Mouse (Mus musculus) stomach, embryonic 16.5 days (tissue): ENCODE data around the gene Stk16. TPM values are rescaled to one million over a fixed set of nuclear protein-coding genes. Genes with fewer than 3 reads are reported as not detected.

Source experiments
- ATAC-seq: fragments of 200-750 bp; cut with Nextera tagmentation; 2 replicates; pipeline ENCODE4 v1.8.0; 2017; ENCODE audit warnings: moderate number of reproducible peaks, moderate TSS enrichment; ENCODE audit not compliant: insufficient read depth, low FRiP score
- H3K27ac ChIP-seq: fragments of 300-500 bp; sonication (generic); 2 replicates; pipeline ENCODE4 v1.5.1; 2014; ENCODE audit warnings: low read length
- H3K27me3 ChIP-seq: fragments of 300-500 bp; sonication (generic); 2 replicates; pipeline ENCODE4 v1.6.1; 2014; ENCODE audit warnings: low read length, control low read depth, mixed read lengths; ENCODE audit not compliant: control insufficient read depth, insufficient read depth
- H3K36me3 ChIP-seq: fragments of 300-500 bp; sonication (generic); 2 replicates; pipeline ENCODE4 v1.6.1; 2014; ENCODE audit warnings: low read length; ENCODE audit not compliant: control insufficient read depth, insufficient read depth
- H3K4me1 ChIP-seq: fragments of 300-500 bp; sonication (generic); 2 replicates; pipeline ENCODE4 v1.6.1; 2014; ENCODE audit warnings: low read length, control low read depth, mixed read lengths; ENCODE audit not compliant: control insufficient read depth, insufficient read depth
- H3K4me2 ChIP-seq: fragments of 300-500 bp; sonication (generic); 2 replicates; pipeline ENCODE4 v1.6.1; 2014; ENCODE audit warnings: low read depth, low read length, mixed read lengths
- H3K4me3 ChIP-seq: fragments of 300-500 bp; sonication (generic); replicated peaks from 2 replicates; pipeline ENCODE4 v1.5.1; 2014; ENCODE audit warnings: mild to moderate bottlenecking, low read length
- H3K9ac ChIP-seq: fragments of 300-500 bp; sonication (generic); 2 replicates; pipeline ENCODE4 v1.6.1; 2014; ENCODE audit warnings: low read length
- H3K9me3 ChIP-seq: fragments of 300-500 bp; sonication (generic); replicated peaks from 2 replicates; pipeline ENCODE4 v1.6.1; 2016; ENCODE audit warnings: low read length, control low read depth; ENCODE audit not compliant: control insufficient read depth
- WGBS: fragments of 180-500 bp; shearing (Covaris S2); extraction: QIAGEN DNeasy Blood & Tissue Kit; methylation state at CpG from one replicate; pipeline ENCODE4 v1.1.7; 2014; 5-methylcytosine and 5-hydroxymethylcytosine counted together
- polyA plus RNA-seq: library from polyadenylated mRNA; unstranded; fragments of >200 nt; fragmentation: Nextera tagmentation; extraction: Ambion mirVana; gene quantifications from 2 replicates; pipeline ENCODE4 v1.2.1, GENCODE M21; 2015

The Stk16 gene
- polyA plus RNA-seq, 1 experiment from 2014 or later, result 115 TPM

DNA sequence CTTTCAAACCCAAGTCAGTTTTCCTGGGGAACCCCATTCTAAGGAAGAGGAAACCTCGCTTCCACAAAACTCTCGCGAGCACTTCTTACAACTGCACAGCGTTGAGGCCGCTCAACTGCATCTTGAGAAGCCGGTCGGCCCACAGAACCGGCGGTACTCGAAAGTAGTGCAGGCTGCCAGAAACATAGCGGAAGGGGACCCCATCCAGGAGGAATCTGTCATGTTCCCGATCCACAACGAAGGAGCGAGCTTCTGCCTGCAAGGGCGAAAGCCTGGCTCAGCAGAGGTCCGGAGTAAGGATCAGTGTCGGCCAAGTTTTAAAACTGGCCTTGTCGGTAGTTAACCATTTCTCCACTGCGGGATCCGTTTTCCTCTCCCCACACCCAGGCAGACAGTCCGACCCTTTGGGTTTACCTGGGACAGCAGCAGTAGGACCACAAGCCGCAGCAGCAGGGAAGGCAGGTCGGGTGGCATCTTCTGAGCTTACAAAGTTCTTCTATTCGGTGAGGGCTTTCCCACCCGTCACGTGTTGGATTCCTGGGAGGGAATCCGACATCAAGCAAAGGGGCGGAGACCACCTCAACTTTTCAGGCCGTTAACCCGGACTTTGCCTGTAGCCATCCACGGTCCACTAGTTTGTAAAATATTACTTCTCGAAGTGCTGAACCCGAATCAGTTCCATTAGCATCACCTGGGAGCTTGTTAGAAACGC is 1.5 kb upstream of the Stk16 start:
- 10% methylated on average over 34 of the region's 34 CpGs for WGBS
- peak overlapping the region; percentile 34 for H3K27ac ChIP-seq
- ATAC-seq, result peak; percentile 10; the same call in 1 of the 2 replicates

DNA sequence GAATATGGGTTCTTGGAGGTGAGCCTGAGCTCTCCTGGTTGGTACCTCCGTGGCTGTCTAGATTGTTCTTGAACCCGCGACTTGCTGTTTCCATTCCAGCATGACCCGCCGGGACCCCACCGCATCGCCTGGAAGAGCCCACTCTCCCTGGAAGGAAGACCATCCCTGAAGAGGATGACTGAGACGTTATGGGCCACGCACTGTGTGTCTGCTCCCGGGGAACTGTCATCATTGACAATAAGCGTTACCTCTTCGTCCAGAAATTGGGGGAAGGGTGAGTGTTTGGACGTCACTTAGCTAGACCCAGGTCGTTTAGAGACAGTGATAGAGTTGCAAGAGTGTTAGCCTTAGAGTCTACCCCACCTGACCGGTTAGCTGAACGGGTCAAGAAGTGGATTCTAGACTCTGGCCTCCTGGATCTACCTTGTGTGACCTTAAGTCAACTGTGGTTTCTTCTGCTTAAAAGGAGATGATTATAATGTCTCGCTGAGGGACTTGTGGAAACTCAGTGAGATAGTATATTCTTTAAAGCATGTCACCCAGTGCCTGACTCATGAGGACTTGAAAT is 587 bp downstream of the Stk16 start:
- 9% methylated on average over 17 of the region's 17 CpGs for WGBS
- H3K9ac ChIP-seq, result peak overlapping the region; percentile 95
- peak overlapping the region; percentile 43; the same call in 1 of the 2 replicates for H3K27ac ChIP-seq
- peak overlapping the region; percentile 88 for H3K4me2 ChIP-seq
- H3K36me3 ChIP-seq, result peaks cover 9% of the 10 kb centered on the region
- peaks cover 32% of the 10 kb centered on the region for H3K4me1 ChIP-seq
- ATAC-seq, result no peak
- no peaks in the 10 kb centered on the region for H3K27me3 ChIP-seq
- H3K9me3 ChIP-seq, result no peaks in the 10 kb centered on the region
- peak overlapping the region; percentile 96 for H3K4me3 ChIP-seq

More for the DNA sequence above, 1.5 kb upstream of the Stk16 start:
- Histone ChIP-seq H3K27me3 (no peaks in the 10 kb centered on the region), H3K4me2 (peak overlapping the region; percentile 88), H3K9ac (peak overlapping the region; percentile 75), H3K9me3 (no peaks in the 10 kb centered on the region), H3K4me3 (peak overlapping the region; percentile 96), H3K4me1 (peaks cover 32% of the 10 kb centered on the region), H3K36me3 (peaks cover 5% of the 10 kb centered on the region; the same call in 1 of the 2 replicates)

DNA sequence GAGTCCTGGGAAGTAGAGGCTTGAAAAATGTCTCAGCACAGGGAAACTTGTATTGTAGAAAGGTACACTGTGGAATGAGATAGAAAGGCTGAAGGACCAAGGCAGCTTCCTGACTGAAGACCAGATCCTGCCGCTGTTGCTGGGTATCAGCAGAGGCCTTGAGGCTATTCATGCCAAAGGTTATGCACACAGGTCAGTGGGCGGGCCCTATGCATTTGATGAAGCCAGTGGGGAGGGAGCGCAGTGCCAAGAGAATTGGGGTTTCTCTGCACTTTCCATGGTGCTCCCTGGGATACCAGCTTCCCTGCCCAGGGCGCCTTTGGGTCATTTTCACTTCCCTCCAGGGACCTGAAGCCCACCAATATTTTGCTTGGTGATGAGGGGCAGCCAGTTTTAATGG is 1.9 kb downstream of the Stk16 start:
- 72% methylated on average over 4 of the region's 4 CpGs for WGBS

DNA sequence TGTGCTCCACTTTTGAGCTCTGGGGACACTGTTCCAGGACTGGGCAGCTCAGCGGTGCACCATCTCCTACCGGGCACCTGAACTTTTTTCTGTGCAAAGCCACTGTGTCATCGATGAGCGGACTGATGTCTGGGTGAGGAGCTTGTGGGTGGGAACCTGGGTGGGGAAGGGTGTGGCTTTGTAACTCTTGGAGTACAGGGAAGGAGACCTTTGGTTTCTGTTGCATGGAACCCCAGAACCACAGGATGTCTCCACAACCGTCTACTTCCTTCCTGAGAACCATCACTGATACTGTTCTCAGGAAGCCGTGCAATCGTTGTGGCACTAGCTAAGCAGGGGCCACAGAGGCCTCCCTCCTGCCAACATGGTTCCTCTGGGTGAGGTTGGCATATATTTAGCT is 2.5 kb downstream of the Stk16 start:
- H3K4me2 ChIP-seq, result no peak overlapping the region
- H3K9me3 ChIP-seq, result no peaks in the 10 kb centered on the region
- H3K27me3 ChIP-seq, result no peaks in the 10 kb centered on the region
- 78% methylated on average over 7 of the region's 7 CpGs for WGBS
- H3K27ac ChIP-seq, result peak overlapping the region; percentile 88; the same call in 1 of the 2 replicates
- no peak for ATAC-seq
- no peak overlapping the region for H3K4me3 ChIP-seq
- peaks cover 9% of the 10 kb centered on the region for H3K36me3 ChIP-seq
- no peak overlapping the region for H3K9ac ChIP-seq
- peaks cover 37% of the 10 kb centered on the region for H3K4me1 ChIP-seq

More for the DNA sequence above, 1.9 kb downstream of the Stk16 start:
- peaks cover 37% of the 10 kb centered on the region for H3K4me1 ChIP-seq
- H3K9me3 ChIP-seq, result no peaks in the 10 kb centered on the region
- no peak overlapping the region for H3K9ac ChIP-seq
- peaks cover 9% of the 10 kb centered on the region for H3K36me3 ChIP-seq
- ATAC-seq, result no peak
- H3K27me3 ChIP-seq, result no peaks in the 10 kb centered on the region
- no peak overlapping the region for H3K27ac ChIP-seq
- H3K4me3 ChIP-seq, result no peak overlapping the region
- no peak overlapping the region for H3K4me2 ChIP-seq

DNA sequence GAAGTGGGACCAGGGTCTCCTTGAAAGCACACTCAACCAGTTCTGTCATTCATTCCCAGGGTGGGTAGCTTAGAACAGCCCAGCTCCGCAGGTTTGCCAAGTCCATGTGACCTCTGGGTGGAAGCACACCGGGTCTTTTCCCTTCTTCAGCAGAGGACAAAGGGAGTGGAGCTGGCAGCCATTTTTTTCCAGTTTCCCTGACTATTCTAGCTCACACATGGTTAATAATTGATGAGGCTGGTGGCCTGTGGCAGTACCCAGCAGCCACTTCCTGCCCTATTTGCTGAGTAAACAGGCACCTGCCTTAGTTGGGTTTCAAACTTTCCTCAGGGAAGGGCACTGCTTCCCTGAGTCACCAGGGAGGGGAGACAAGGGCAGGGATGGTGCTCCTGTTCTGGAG is 3.8 kb downstream of the Stk16 start:
- H3K4me2 ChIP-seq, result 0 out of 2 replicates have a peak overlapping the region, but pooled peaks have one; percentile 16
- H3K9ac ChIP-seq, result 0 out of 2 replicates have a peak overlapping the region, but pooled peaks have one; percentile 7
- peak; percentile 68 for ATAC-seq
- H3K27ac ChIP-seq, result peak overlapping the region; percentile 88
- peaks cover 37% of the 10 kb centered on the region for H3K4me1 ChIP-seq
- H3K4me3 ChIP-seq, result no peak overlapping the region
- no peaks in the 10 kb centered on the region for H3K27me3 ChIP-seq
- WGBS, result 67% methylated on average over 2 of the region's 2 CpGs
- peaks cover 9% of the 10 kb centered on the region for H3K36me3 ChIP-seq
- H3K9me3 ChIP-seq, result no peaks in the 10 kb centered on the region

DNA sequence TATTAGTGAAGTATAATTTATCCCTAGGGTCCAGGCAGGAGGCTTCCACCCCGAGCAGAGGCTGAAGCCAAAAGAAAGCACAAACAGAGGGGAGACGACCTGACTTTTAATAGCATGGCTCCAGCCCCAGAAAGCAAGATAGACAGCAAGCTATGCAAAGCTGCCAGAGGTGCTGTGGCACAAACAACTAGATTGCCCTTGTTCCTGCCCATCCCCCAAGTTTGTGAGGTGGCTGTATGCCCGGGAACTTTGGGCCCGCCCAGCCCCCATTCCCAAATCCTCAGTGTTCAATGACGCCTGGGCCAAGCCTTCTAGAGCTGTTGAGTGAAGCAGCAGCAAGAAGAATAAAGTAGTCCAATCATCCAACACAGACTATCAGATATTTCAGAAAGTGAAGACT is 4.2 kb downstream of the Stk16 start:
- no peak for ATAC-seq
- peak overlapping the region; percentile 17; the same call in 1 of the 2 replicates for H3K4me2 ChIP-seq
- H3K36me3 ChIP-seq, result peaks cover 9% of the 10 kb centered on the region
- 47% methylated on average over 5 of the region's 5 CpGs for whole genome bisulfite sequencing
- H3K27me3 ChIP-seq, result no peaks in the 10 kb centered on the region; the same call in 1 of the 2 replicates
- H3K27ac ChIP-seq, result peak overlapping the region; percentile 88
- H3K4me1 ChIP-seq, result peaks cover 36% of the 10 kb centered on the region
- H3K9ac ChIP-seq, result 0 out of 2 replicates have a peak overlapping the region, but pooled peaks have one; percentile 7
- H3K4me3 ChIP-seq, result no peak overlapping the region
- no peaks in the 10 kb centered on the region for H3K9me3 ChIP-seq

DNA sequence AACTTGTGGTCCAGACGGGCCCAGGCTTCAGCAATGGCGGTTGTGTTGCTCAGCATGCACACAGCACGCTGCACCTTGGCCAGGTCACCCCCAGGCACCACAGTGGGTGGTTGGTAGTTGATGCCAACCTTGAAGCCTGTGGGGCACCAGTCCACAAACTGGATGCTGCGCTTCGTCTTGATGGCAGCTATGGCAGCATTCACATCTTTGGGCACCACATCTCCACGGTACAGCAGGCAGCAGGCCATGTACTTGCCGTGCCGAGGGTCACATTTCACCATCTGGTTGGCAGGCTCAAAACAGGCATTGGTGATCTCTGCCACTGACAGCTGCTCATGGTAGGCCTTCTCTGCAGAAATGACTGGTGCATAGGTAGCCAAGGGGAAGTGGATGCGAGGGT is 5.1 kb downstream of the Stk16 start:
- ATAC-seq, result no peak
- 94% methylated on average over 9 of the region's 9 CpGs for WGBS
- Histone ChIP-seq H3K4me1 (peaks cover 32% of the 10 kb centered on the region), H3K9ac (no peak overlapping the region), H3K9me3 (no peaks in the 10 kb centered on the region), H3K36me3 (peaks cover 9% of the 10 kb centered on the region), H3K27me3 (peaks cover 2% of the 10 kb centered on the region; the same call in 1 of the 2 replicates), H3K4me2 (no peak overlapping the region), H3K27ac (peak overlapping the region; percentile 88), H3K4me3 (no peak overlapping the region)

DNA sequence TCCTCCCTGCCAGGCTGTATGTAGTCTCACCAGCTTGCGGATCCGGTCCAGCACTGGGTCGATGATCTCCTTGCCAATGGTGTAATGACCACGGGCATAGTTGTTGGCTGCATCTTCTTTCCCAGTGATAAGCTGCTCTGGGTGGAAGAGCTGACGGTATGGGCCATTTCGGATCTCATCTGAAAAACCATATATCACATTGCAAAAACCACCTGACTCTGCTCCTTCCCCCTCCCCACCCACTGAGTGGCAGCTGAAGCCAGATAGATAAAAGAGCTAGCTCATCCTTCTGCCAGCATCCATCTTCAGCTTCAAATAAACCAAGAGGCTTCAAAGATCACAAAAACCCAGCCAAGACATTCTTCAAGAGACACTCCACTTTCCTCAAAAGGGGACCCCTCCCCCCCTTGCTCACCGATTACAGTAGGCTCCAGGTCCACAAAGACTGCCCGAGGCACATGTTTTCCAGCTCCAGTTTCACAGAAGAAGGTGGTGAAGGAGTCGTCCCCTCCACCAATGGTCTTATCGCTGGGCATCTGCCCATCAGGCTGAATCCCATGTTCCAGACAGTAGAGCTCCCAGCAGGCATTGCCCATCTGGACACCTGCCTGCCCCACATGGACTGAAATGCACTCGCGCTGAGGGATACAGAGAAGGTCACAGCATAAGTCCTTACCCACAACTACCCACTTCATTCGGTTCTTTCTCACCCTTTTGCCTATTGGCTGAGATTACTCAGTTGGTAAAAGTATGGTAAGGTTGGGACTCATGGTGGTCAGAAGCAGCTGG is 6.4 kb downstream of the Stk16 start:
- H3K36me3 ChIP-seq, result peaks cover 9% of the 10 kb centered on the region
- H3K4me1 ChIP-seq, result peaks cover 25% of the 10 kb centered on the region
- H3K4me3 ChIP-seq, result peak overlapping the region; percentile 66
- no peaks in the 10 kb centered on the region for H3K9me3 ChIP-seq
- H3K4me2 ChIP-seq, result peak overlapping the region; percentile 90
- H3K27ac ChIP-seq, result no peak overlapping the region
- ATAC-seq, result no peak
- 66% methylated on average over 13 of the region's 13 CpGs for WGBS
- H3K27me3 ChIP-seq, result peaks cover 3% of the 10 kb centered on the region; the same call in 1 of the 2 replicates
- H3K9ac ChIP-seq, result no peak overlapping the region; the same call in 1 of the 2 replicates
